Comparison of ENCODE assay signal across 17 mouse cellular contexts in genomic region chr19:59685826-59686717, GRCm38 (mm10).
DNase-seq lines count a peak whose midpoint lies in the region; ATAC-seq lines count a peak whose summit lies in the region.
"Had no signal": no experiment of that assay in that cellular context is flagged by ENCODE, and none has a peak within 500 bp of the region (broad histone marks: within the 10 kb centered on the region; RNA-seq: fewer than 3 reads in every experiment).

No protein-coding gene starts in this region.

- no peak overlapping the region for H3K9ac ChIP-seq in kidney, embryonic 14.5 days (ENCODE audit: low read depth, low read length)
- H3K9ac ChIP-seq: liver, postnatal 0 days had no signal

- no peaks in the 10 kb centered on the region for H3K9me3 ChIP-seq in kidney, embryonic 14.5 days (ENCODE audit: control insufficient read depth, low read length)
- H3K9me3 ChIP-seq in limb, embryonic 10.5 days (replicated peaks), result no peaks in the 10 kb centered on the region
- H3K9me3 ChIP-seq: forebrain, embryonic 10.5 days had no signal

- 45% methylated on average over 19 of the region's 19 CpGs for WGBS in kidney, embryonic 14.5 days
- 54% methylated on average over 19 of the region's 19 CpGs for WGBS in limb, embryonic 10.5 days

- peaks cover 10% of the 10 kb centered on the region; the same call in 1 of the 2 replicates for H3K4me1 ChIP-seq in kidney, embryonic 14.5 days (ENCODE audit: control insufficient read depth, insufficient read depth, low read length)
- peaks cover 43% of the 10 kb centered on the region for H3K4me1 ChIP-seq in limb, embryonic 10.5 days

- peak; percentile 10 for DNase-seq in embryo, embryonic 10 days (ENCODE audit: low spot score)
- no peak for DNase-seq in embryo, embryonic 9.5 days (ENCODE audit: extremely low spot score)
- DNase-seq in embryo, embryonic 11 days, result peak; percentile 41
- peak; percentile 53 for DNase-seq in limb, embryonic 10.5 days (ENCODE audit: low spot score)
- DNase-seq in layer of hippocampus, adult 18-20 months (ENCODE audit: low spot score in 2 of 2), result no peak
- no peak for DNase-seq in spleen, adult 18-20 months
- no peak for DNase-seq in layer of hippocampus, postnatal 14 days (ENCODE audit: low spot score in 2 of 2)
- DNase-seq: cerebellum, postnatal 14 days; heart, adult 18-20 months; left cerebral cortex, postnatal 4 days; liver, postnatal 0 days; thymus, postnatal 36 days had no signal

- H3K4me2 ChIP-seq in kidney, embryonic 14.5 days (replicated peaks; ENCODE audit: low read depth, low read length), result no peak overlapping the region

- H3K4me3 ChIP-seq in kidney, embryonic 14.5 days (ENCODE audit: low read length), result no peak overlapping the region
- no peak overlapping the region for H3K4me3 ChIP-seq in limb, embryonic 10.5 days
- H3K4me3 ChIP-seq: forebrain, embryonic 10.5 days; myocyte had no signal

- no peaks in the 10 kb centered on the region for H3K27me3 ChIP-seq in kidney, embryonic 14.5 days (ENCODE audit: control insufficient read depth, insufficient read depth, low read length)
- peaks cover 53% of the 10 kb centered on the region for H3K27me3 ChIP-seq in limb, embryonic 10.5 days (ENCODE audit: low read depth, poor library complexity, severe bottlenecking)
- H3K27me3 ChIP-seq: CH12.LX had no signal

- no peaks in the 10 kb centered on the region for H3K36me3 ChIP-seq in kidney, embryonic 14.5 days (ENCODE audit: control insufficient read depth, insufficient read depth, low read length)
- no peaks in the 10 kb centered on the region for H3K36me3 ChIP-seq in limb, embryonic 10.5 days
- H3K36me3 ChIP-seq: forebrain, embryonic 10.5 days had no signal

- ATAC-seq in kidney, embryonic 14.5 days (ENCODE audit: low FRiP score, low TSS enrichment), result peak; percentile 63
- ATAC-seq: liver, postnatal 0 days had no signal

- peak overlapping the region; percentile 83 for H3K27ac ChIP-seq in kidney, embryonic 14.5 days (ENCODE audit: low read depth, low read length)
- H3K27ac ChIP-seq in limb, embryonic 10.5 days, result peak overlapping the region; percentile 4; the same call in 1 of the 2 replicates
- H3K27ac ChIP-seq: forebrain, embryonic 10.5 days; macrophage had no signal

Comparison
In these comparisons a context has a peak if more than half of its experiments do, and no peak if none do; other contexts are left out.
1. DNase-seq: peak in embryo, embryonic 10 days (single experiment), embryo, embryonic 11 days (single experiment) and limb, embryonic 10.5 days (single experiment); none in embryo, embryonic 9.5 days (single experiment), layer of hippocampus, adult 18-20 months (0 of 2), spleen, adult 18-20 months (0 of 2) and layer of hippocampus, postnatal 14 days (0 of 2).